Mouse (Mus musculus): ENCODE data around the gene Hus1. TPM values are rescaled to one million over a fixed set of nuclear protein-coding genes. Genes with fewer than 3 reads are reported as not detected.

Hus1 gene
- polyA plus RNA-seq (2016; fragmentation: Nextera tagmentation; extraction: Ambion mirVana), result 25.1 and 28.5 TPM in 2 replicates

DNA sequence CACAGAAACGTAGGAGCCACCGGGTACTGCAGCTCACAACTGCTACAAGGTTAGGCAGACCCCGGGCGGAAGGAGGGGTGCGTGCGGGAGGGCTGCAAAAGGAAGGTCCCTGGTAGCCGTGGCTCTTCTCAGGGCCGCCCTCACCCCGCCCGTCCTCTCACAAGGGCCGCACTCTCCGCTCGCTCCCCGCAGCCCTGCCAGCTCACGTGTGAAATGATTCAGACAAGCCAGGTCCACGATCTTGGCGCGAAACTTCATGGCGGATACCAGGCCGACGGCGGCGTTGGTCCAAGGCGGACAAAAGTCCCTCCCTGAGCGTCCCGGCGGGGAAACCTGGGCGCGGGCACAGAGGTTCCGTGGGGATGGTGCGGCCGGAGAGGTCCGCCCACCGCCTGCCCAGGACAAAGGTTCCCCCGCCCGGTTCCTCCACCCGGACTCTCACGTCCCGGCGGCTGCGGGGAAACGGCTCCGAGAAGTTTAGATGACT is at the start of gene Hus1:
Gene Hus1 (minus strand): TSS at position 339 of the 487 bp plus-strand sequence.
- peaks cover 29% of the 10 kb centered on the region for H3K36me3 ChIP-seq (replicated peaks)
- DNase-seq (ENCODE audit: low spot score), result peak; percentile 92
- peak within 1 kb of the TSS; percentile 80 for H3K4me3 ChIP-seq
- no peaks in the 10 kb centered on the region for H3K27me3 ChIP-seq (replicated peaks; ENCODE audit: low read depth, poor library complexity, severe bottlenecking)
- peak within 1 kb of the TSS; percentile 98 for H3K27ac ChIP-seq (replicated peaks)
- WGBS, result under 1% methylated on average over 43 of the region's 43 CpGs
- no peaks in the 10 kb centered on the region for H3K9me3 ChIP-seq
- peaks cover 15% of the 10 kb centered on the region for H3K4me1 ChIP-seq

GRCm38 (mm10) chr11:9060484-9060883 is 49.5 kb upstream of the Hus1 start:
- 68% methylated on average over 5 of the region's 5 CpGs for WGBS
- H3K36me3 ChIP-seq (replicated peaks), result no peaks in the 10 kb centered on the region

GRCm38 (mm10) chr11:9060029-9060428 is 49.0 kb upstream of the Hus1 start:
- H3K27ac ChIP-seq (replicated peaks), result no peak overlapping the region
- H3K4me3 ChIP-seq, result no peak overlapping the region
- no peak for DNase-seq (ENCODE audit: low spot score)
- H3K27me3 ChIP-seq (replicated peaks; ENCODE audit: low read depth, poor library complexity, severe bottlenecking), result no peaks in the 10 kb centered on the region
- H3K4me1 ChIP-seq, result no peaks in the 10 kb centered on the region
- H3K9me3 ChIP-seq, result no peaks in the 10 kb centered on the region
- 81% methylated on average over 1 of the region's 1 CpGs for whole genome bisulfite sequencing
- no peaks in the 10 kb centered on the region for H3K36me3 ChIP-seq (replicated peaks)

More at GRCm38 (mm10) chr11:9060484-9060883, 49.5 kb upstream of the Hus1 start:
- Histone ChIP-seq H3K4me1 (no peaks in the 10 kb centered on the region), H3K27me3 (replicated peaks; ENCODE audit: low read depth, poor library complexity, severe bottlenecking) (no peaks in the 10 kb centered on the region), H3K27ac (replicated peaks) (no peak overlapping the region), H3K4me3 (no peak overlapping the region), H3K9me3 (no peaks in the 10 kb centered on the region)
- DNase-seq (ENCODE audit: low spot score), result no peak

DNA sequence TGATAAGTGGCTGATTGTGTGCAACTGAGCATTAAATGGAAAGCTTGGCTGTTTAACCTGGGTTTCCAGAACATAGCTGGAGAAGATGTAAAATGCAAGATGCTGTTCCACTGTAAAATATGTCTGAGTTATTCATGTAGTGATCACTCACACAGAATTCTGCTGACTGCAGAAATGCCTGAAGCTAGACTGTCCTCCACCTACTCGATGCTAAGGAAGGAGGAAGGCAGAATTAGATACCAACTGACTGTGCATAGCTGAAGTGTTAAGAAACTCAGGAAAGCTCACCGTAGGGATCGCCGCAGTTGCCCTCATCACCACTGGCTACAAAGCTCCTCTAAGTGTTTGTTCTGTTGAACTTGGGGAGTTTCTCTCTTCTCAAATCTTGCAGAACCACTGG is 46.7 kb upstream of the Hus1 start:
- no peaks in the 10 kb centered on the region for H3K36me3 ChIP-seq (replicated peaks)
- no peak for DNase-seq (ENCODE audit: low spot score)
- no peaks in the 10 kb centered on the region for H3K4me1 ChIP-seq
- no peak overlapping the region for H3K4me3 ChIP-seq
- H3K27ac ChIP-seq (replicated peaks), result no peak overlapping the region
- no peaks in the 10 kb centered on the region for H3K9me3 ChIP-seq
- H3K27me3 ChIP-seq (replicated peaks; ENCODE audit: low read depth, poor library complexity, severe bottlenecking), result no peaks in the 10 kb centered on the region
- WGBS, result 94% methylated on average over 4 of the region's 4 CpGs

DNA sequence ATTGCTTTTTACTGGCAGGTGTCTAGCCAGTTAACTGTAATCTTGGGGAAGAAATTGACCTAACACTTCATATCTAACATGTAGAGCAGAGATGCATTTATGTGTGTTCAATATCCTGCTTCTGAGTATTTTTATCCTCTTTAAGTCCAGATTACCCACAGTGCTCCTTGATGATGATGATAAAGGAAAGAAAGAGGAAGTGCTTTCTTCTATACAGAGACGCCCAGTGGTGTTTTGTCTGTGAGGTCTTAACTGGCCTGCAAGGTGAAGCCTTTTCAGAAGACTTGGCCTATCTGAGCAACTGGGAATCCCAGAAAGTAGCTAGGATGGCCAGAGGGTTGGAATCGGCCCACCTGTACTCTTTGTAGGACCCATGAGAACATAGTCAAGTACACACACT is 45.9 kb upstream of the Hus1 start:
- Histone ChIP-seq H3K4me1 (no peaks in the 10 kb centered on the region), H3K9me3 (no peaks in the 10 kb centered on the region), H3K36me3 (replicated peaks) (no peaks in the 10 kb centered on the region), H3K4me3 (no peak overlapping the region), H3K27me3 (replicated peaks; ENCODE audit: low read depth, poor library complexity, severe bottlenecking) (0 out of 2 replicates have a peak, but pooled peaks cover 2% of the 10 kb centered on the region), H3K27ac (replicated peaks) (no peak overlapping the region)
- 85% methylated on average over 2 of the region's 2 CpGs for WGBS
- DNase-seq (ENCODE audit: low spot score), result no peak

- H3K9me3 ChIP-seq, result no peaks in the 10 kb centered on the region
- H3K27ac ChIP-seq (replicated peaks), result no peak overlapping the region
- peaks cover 6% of the 10 kb centered on the region for H3K4me1 ChIP-seq
- no peaks in the 10 kb centered on the region for H3K36me3 ChIP-seq (replicated peaks)
- WGBS, result 79% methylated on average over 2 of the region's 2 CpGs
- H3K4me3 ChIP-seq, result no peak overlapping the region
- H3K27me3 ChIP-seq (replicated peaks; ENCODE audit: low read depth, poor library complexity, severe bottlenecking), result peaks cover 32% of the 10 kb centered on the region
- DNase-seq (ENCODE audit: low spot score), result no peak
Observed at GRCm38 (mm10) chr11:9051895-9052294, 40.9 kb upstream of the Hus1 start.

GRCm38 (mm10) chr11:9050241-9050640 is 39.2 kb upstream of the Hus1 start:
- 88% methylated on average over 4 of the region's 4 CpGs for WGBS
- Histone ChIP-seq H3K4me1 (peaks cover 6% of the 10 kb centered on the region), H3K27me3 (replicated peaks; ENCODE audit: low read depth, poor library complexity, severe bottlenecking) (peaks cover 32% of the 10 kb centered on the region), H3K9me3 (no peaks in the 10 kb centered on the region), H3K36me3 (replicated peaks) (no peaks in the 10 kb centered on the region), H3K27ac (replicated peaks) (no peak overlapping the region), H3K4me3 (no peak overlapping the region)
- DNase-seq (ENCODE audit: low spot score), result no peak

GRCm38 (mm10) chr11:9048703-9049060 is 37.7 kb upstream of the Hus1 start, which contains the start of gene Sun3:
TSS of gene Sun3 (minus strand) at chr11:9048991.
- no peak for DNase-seq (ENCODE audit: low spot score)
- Histone ChIP-seq H3K36me3 (replicated peaks) (no peaks in the 10 kb centered on the region), H3K9me3 (no peaks in the 10 kb centered on the region), H3K27me3 (replicated peaks; ENCODE audit: low read depth, poor library complexity, severe bottlenecking) (peaks cover 32% of the 10 kb centered on the region), H3K4me3 (peak within 1 kb of the TSS; percentile 65), H3K4me1 (peaks cover 6% of the 10 kb centered on the region), H3K27ac (replicated peaks) (no peak within 1 kb of the TSS; the same call in 1 of the 2 replicates)
- 1% methylated on average over 18 of the region's 18 CpGs for WGBS

GRCm38 (mm10) chr11:9048011-9048702 is 37.2 kb upstream of the Hus1 start, which contains the start of gene Gm11992:
TSS of gene Gm11992 (plus strand) at chr11:9048594.
- peaks cover 32% of the 10 kb centered on the region for H3K27me3 ChIP-seq (replicated peaks; ENCODE audit: low read depth, poor library complexity, severe bottlenecking)
- peak; percentile 93 for DNase-seq (ENCODE audit: low spot score)
- H3K4me1 ChIP-seq, result peaks cover 6% of the 10 kb centered on the region
- H3K27ac ChIP-seq (replicated peaks), result no peak within 1 kb of the TSS; the same call in 1 of the 2 replicates
- H3K9me3 ChIP-seq, result no peaks in the 10 kb centered on the region
- peak within 1 kb of the TSS; percentile 65 for H3K4me3 ChIP-seq
- no peaks in the 10 kb centered on the region for H3K36me3 ChIP-seq (replicated peaks)
- WGBS, result 4% methylated on average over 21 of the region's 21 CpGs

DNA sequence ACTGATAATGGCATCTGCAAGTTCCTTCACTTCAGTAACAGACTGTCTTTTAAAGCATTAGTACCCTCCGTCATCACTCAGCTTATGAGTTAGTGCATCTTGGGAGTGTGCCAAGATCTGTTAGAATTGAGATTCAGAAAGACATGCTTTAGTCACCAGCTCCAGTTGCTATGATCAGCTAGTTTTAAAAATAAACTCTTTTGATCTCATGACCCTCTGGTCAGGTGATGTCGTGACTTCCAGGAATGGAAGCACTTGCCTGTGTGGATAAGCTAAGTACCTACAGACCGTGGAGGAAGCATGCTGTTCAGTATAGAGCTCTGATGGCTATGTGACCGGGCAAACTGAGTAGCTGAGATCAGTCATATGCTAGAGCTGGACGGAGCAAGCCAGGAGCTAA is 36.1 kb upstream of the Hus1 start:
- Histone ChIP-seq H3K36me3 (replicated peaks) (no peaks in the 10 kb centered on the region), H3K4me1 (peaks cover 6% of the 10 kb centered on the region), H3K4me3 (no peak overlapping the region), H3K27me3 (replicated peaks; ENCODE audit: low read depth, poor library complexity, severe bottlenecking) (peaks cover 32% of the 10 kb centered on the region), H3K9me3 (no peaks in the 10 kb centered on the region), H3K27ac (replicated peaks) (no peak overlapping the region)
- no peak for DNase-seq (ENCODE audit: low spot score)
- 87% methylated on average over 5 of the region's 5 CpGs for WGBS

DNA sequence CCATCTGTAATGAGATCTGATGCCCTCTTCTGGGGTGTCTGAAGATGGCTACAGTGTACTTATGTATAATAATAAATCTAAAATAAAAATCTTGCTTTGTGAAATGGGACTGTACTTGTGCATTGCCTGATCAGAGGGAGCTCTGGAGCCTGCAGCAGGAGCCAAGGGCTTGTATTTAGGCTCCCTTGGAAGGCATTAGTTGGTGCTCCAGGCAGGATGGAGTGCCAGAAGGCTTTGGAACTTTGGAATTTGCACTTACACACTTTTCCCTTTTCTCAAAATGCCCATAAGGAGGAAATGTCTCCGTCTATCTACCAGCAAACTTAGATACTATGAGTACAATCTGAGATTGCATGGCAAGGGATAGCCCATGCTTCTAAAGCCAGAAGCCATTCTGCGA is 35.6 kb upstream of the Hus1 start:
- WGBS, result 87% methylated on average over 2 of the region's 2 CpGs
- Histone ChIP-seq H3K36me3 (replicated peaks) (no peaks in the 10 kb centered on the region), H3K27ac (replicated peaks) (no peak overlapping the region), H3K9me3 (no peaks in the 10 kb centered on the region), H3K27me3 (replicated peaks; ENCODE audit: low read depth, poor library complexity, severe bottlenecking) (peaks cover 27% of the 10 kb centered on the region), H3K4me3 (no peak overlapping the region), H3K4me1 (peaks cover 6% of the 10 kb centered on the region)
- DNase-seq (ENCODE audit: low spot score), result no peak

DNA sequence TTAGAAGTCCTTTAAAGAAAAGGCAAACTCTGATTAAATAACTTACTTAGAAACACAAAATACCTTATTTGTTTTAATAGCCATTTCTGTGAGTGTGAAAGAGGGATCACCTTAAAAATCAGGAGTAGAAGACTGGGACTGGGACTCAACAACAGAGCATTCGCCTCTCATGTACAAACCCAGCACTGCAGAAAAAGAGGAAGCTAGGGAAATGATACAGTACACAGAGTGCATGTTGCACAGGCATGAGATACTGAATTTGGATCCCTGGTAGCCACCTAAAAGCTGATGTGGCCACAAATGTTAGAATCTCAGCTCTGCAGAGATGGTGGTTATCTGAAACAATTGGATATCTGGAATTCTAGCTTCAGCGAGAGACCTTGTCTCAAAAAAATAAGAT is 20.5 kb upstream of the Hus1 start:
- no peaks in the 10 kb centered on the region for H3K9me3 ChIP-seq
- no peaks in the 10 kb centered on the region for H3K36me3 ChIP-seq (replicated peaks)
- WGBS, result 86% methylated on average over 2 of the region's 2 CpGs
- H3K27ac ChIP-seq (replicated peaks), result no peak overlapping the region
- DNase-seq (ENCODE audit: low spot score), result no peak
- no peak overlapping the region for H3K4me3 ChIP-seq
- no peaks in the 10 kb centered on the region for H3K4me1 ChIP-seq
- no peaks in the 10 kb centered on the region for H3K27me3 ChIP-seq (replicated peaks; ENCODE audit: low read depth, poor library complexity, severe bottlenecking)

GRCm38 (mm10) chr11:9025211-9025610 is 14.2 kb upstream of the Hus1 start:
- no peaks in the 10 kb centered on the region for H3K27me3 ChIP-seq (replicated peaks; ENCODE audit: low read depth, poor library complexity, severe bottlenecking)
- no peaks in the 10 kb centered on the region for H3K4me1 ChIP-seq
- H3K4me3 ChIP-seq, result no peak overlapping the region
- no peak overlapping the region for H3K27ac ChIP-seq (replicated peaks)
- 82% methylated on average over 3 of the region's 3 CpGs for WGBS
- no peaks in the 10 kb centered on the region for H3K9me3 ChIP-seq
- no peaks in the 10 kb centered on the region for H3K36me3 ChIP-seq (replicated peaks)
- DNase-seq (ENCODE audit: low spot score), result no peak
